Mouse (Mus musculus) midbrain, embryonic 13.5 days (tissue): ENCODE measurements around the gene Tent5c. TPM values are rescaled to one million over a fixed set of nuclear protein-coding genes. Genes with fewer than 3 reads are reported as not detected.

Experiments used
- ATAC-seq: fragments of 200-750 bp; cut with Nextera tagmentation; 2 replicates; pipeline ENCODE4 v1.8.0; 2017; ENCODE audit warnings: mild to moderate bottlenecking, moderate TSS enrichment, moderate library complexity
- H3K27ac ChIP-seq: fragments of 300-500 bp; sonication (generic); 2 replicates; pipeline ENCODE4 v1.5.1; 2015; ENCODE audit warnings: inconsistent platforms, mild to moderate bottlenecking, moderate library complexity
- H3K27me3 ChIP-seq: fragments of 300-500 bp; sonication (generic); 2 replicates; pipeline ENCODE4 v1.6.1; 2015; ENCODE audit warnings: mild to moderate bottlenecking, inconsistent platforms
- H3K36me3 ChIP-seq: fragments of 300-500 bp; sonication (generic); 2 replicates; pipeline ENCODE4 v1.6.1; 2015; ENCODE audit warnings: mild to moderate bottlenecking, inconsistent platforms
- H3K4me1 ChIP-seq: fragments of 300-500 bp; sonication (generic); replicated peaks from 2 replicates; pipeline ENCODE4 v1.6.1; 2015; ENCODE audit warnings: inconsistent platforms
- H3K4me2 ChIP-seq: fragments of 300-500 bp; sonication (generic); replicated peaks from 2 replicates; pipeline ENCODE4 v1.6.1; 2015; ENCODE audit warnings: moderate library complexity, mild to moderate bottlenecking, inconsistent platforms
- H3K4me3 ChIP-seq: fragments of 300-500 bp; sonication (generic); replicated peaks from 2 replicates; pipeline ENCODE4 v1.5.1; 2015; ENCODE audit warnings: mild to moderate bottlenecking, inconsistent platforms
- H3K9ac ChIP-seq: fragments of 300-500 bp; sonication (generic); replicated peaks from 2 replicates; pipeline ENCODE4 v1.6.1; 2015; ENCODE audit warnings: mild to moderate bottlenecking, inconsistent platforms
- H3K9me3 ChIP-seq: fragments of 300-500 bp; sonication (generic); 2 replicates; pipeline ENCODE4 v1.6.1; 2016; ENCODE audit warnings: mild to moderate bottlenecking, inconsistent platforms
- WGBS: fragments of 180-500 bp; shearing (Covaris S2); methylation state at CpG from one replicate; pipeline ENCODE4 v1.1.7; 2015; 5-methylcytosine and 5-hydroxymethylcytosine counted together
- polyA plus RNA-seq: library from polyadenylated mRNA; unstranded; fragments of >200 nt; fragmentation: Nextera tagmentation; extraction: Ambion mirVana; gene quantifications from 2 replicates; pipeline ENCODE4 v1.2.1, GENCODE M21; 2015

The Tent5c gene
- polyA plus RNA-seq, 1 experiment from 2014 or later, result 4.8 TPM

DNA sequence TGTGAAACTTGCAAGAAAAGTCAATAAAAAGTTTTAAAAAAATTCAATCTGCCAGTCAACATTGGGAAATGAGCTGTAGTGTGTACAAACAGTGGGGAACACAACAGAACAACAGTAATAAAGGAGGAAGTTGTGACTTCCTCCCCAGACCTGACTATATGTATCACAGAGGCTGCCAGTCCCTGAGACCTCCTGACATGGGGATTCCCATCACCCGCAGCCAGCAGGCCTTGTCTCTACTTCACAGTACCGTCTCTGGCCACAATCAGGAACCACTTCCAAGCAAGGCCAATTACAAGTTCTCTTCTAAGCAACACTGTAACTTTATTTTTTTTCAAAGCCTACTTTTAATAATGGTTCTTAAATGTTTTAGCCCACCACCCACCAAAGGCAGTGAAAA lies 79.8 kb downstream of the Tent5c start:
- no peaks in the 10 kb centered on the region for H3K9me3 ChIP-seq
- WGBS, result 87% methylated on average over 2 of the region's 2 CpGs
- no peak overlapping the region for H3K4me3 ChIP-seq
- H3K4me1 ChIP-seq, result no peaks in the 10 kb centered on the region
- no peak overlapping the region for H3K27ac ChIP-seq
- ATAC-seq, result no peak
- no peak overlapping the region for H3K9ac ChIP-seq
- no peak overlapping the region for H3K4me2 ChIP-seq
- H3K27me3 ChIP-seq, result no peaks in the 10 kb centered on the region
- no peaks in the 10 kb centered on the region for H3K36me3 ChIP-seq

DNA sequence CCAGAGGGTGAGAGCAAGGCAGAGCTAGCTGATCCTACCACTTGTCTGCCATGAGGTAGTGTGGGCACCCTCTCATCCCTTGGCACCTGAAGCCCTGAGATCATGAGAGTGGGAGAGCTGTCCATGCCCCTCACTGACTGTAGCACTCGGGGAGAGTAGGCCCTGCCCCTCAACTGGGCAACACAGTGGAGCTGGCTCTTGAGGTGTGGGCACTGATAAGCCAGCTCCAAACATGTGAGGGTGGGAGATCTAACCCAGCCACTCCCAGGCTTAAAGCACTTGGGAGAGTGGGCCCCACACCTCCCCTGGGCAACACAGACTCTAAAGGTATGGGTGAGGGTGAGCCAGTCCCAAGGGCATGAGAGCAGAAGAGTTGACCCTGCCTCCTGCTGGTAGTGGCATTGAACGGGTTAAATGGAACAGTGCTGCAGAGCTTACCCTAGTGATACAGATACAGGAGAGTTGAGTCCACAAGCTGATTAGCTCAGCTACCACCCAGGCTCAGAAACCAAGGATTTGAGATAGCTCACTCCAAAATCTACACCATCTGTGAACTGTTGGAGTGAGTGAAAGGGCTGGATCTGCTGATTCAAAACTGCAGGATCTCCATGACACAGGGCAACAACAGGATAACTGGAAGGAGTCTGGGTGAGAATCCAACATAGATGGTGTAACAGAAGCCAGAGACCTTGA lies 80.6 kb downstream of the Tent5c start:
- no peaks in the 10 kb centered on the region for H3K27me3 ChIP-seq
- 87% methylated on average over 2 of the region's 2 CpGs for WGBS
- no peak for ATAC-seq
- no peaks in the 10 kb centered on the region for H3K4me1 ChIP-seq
- H3K27ac ChIP-seq, result no peak overlapping the region
- H3K4me2 ChIP-seq, result no peak overlapping the region
- H3K9ac ChIP-seq, result no peak overlapping the region
- no peaks in the 10 kb centered on the region for H3K9me3 ChIP-seq
- no peak overlapping the region for H3K4me3 ChIP-seq
- no peaks in the 10 kb centered on the region for H3K36me3 ChIP-seq

DNA sequence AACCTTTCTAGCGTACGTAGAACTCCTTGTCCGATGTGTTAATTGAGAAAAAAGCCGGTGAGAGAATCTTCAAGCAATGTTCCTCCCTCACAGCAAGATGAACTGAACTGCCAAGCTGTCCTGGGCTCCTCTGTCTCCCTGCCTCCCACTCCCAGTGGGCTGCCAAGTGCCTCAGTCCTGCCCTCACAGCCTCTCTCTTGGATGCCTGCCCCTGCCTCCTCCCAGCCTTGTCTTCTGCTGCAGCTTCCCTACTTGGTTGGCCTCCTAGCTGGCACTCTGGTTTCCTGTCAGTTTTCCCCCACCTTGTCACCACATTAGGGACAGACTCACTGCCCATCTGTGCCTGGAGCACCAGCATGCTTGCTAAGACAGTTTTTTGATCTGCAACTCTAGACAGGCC lies 86.5 kb downstream of the Tent5c start:
- Histone ChIP-seq H3K36me3 (no peaks in the 10 kb centered on the region), H3K4me3 (no peak overlapping the region), H3K4me1 (no peaks in the 10 kb centered on the region), H3K9me3 (no peaks in the 10 kb centered on the region), H3K27me3 (no peaks in the 10 kb centered on the region), H3K27ac (no peak overlapping the region), H3K4me2 (no peak overlapping the region), H3K9ac (no peak overlapping the region)
- no peak for ATAC-seq
- 95% methylated on average over 4 of the region's 4 CpGs for WGBS

Other genes starting within 250 kb of the Tent5c start
- 32.1 and 46.9 TPM in 2 replicates for gene Man1a2, start 196.2 kb upstream of the Tent5c start, polyA plus RNA-seq